Mouse (Mus musculus) brain, embryonic 14.5 days (tissue): ENCODE measurements around the gene Plbd1. TPM values are rescaled to one million over a fixed set of nuclear protein-coding genes. Genes with fewer than 3 reads are reported as not detected.
A peak's percentile ranks its signal among the peaks of the same experiment; 100 is the strongest.

Experiments used
- DNase-seq: peaks from one replicate; pipeline ENCODE4 v3.0.0-alpha.2; 2011; ENCODE audit warnings: low read depth
- CTCF ChIP-seq: fragments of 200-500 bp; IDR thresholded peaks from 2 replicates; pipeline ENCODE4 v1.5.1; 2012; ENCODE audit warnings: inconsistent platforms, mild to moderate bottlenecking, moderate library complexity, borderline replicate concordance; ENCODE audit not compliant: insufficient read depth, insufficient read length; ENCODE audit errors: extremely low read depth
- POLR2A ChIP-seq: fragments of 200-500 bp; IDR thresholded peaks from 2 replicates; pipeline ENCODE4 v1.6.1; 2012; ENCODE audit warnings: mild to moderate bottlenecking, inconsistent platforms, borderline replicate concordance; ENCODE audit not compliant: poor library complexity, insufficient read depth, insufficient read length, severe bottlenecking; ENCODE audit errors: extremely low read depth
- polyA plus RNA-seq: library from polyadenylated mRNA; depleted of rRNA; stranded (reverse); fragments of >200 nt; gene quantifications from 2 replicates; pipeline ENCODE4 v1.2.3, GENCODE M21; 2012

Gene Plbd1
- polyA plus RNA-seq, 1 experiment: 1.2 TPM

- TF ChIP-seq CTCF: no peak
- TF ChIP-seq POLR2A: no peak
- DNase-seq: no peak
Observed at GRCm38 (mm10) chr6:136668266-136668986, 6.7 kb upstream of the Plbd1 start.

GRCm38 (mm10) chr6:136662063-136662462 is 335 bp upstream of the Plbd1 start:
- DNase-seq: no peak
- TF ChIP-seq CTCF: no peak
- TF ChIP-seq POLR2A: no peak

- DNase-seq: no peak
- no peak for TF ChIP-seq CTCF
- no peak for TF ChIP-seq POLR2A
Observed at GRCm38 (mm10) chr6:136660831-136661705, 660 bp downstream of the Plbd1 start.

- TF ChIP-seq POLR2A (no peak), CTCF (no peak)
- no peak for DNase-seq
Observed at GRCm38 (mm10) chr6:136659226-136659625, 2.5 kb downstream of the Plbd1 start.

GRCm38 (mm10) chr6:136658303-136658702 is 3.4 kb downstream of the Plbd1 start:
- DNase-seq: no peak
- no peak for TF ChIP-seq CTCF
- no peak for TF ChIP-seq POLR2A

- DNase-seq: no peak
- no peak for TF ChIP-seq CTCF
Observed at GRCm38 (mm10) chr6:136655786-136656185, 5.9 kb downstream of the Plbd1 start.

GRCm38 (mm10) chr6:136654470-136654869 is 7.3 kb downstream of the Plbd1 start:
- DNase-seq: no peak
- no peak for TF ChIP-seq POLR2A
- TF ChIP-seq CTCF: no peak

GRCm38 (mm10) chr6:136653331-136653730 is 8.4 kb downstream of the Plbd1 start:
- no peak for DNase-seq
- no peak for TF ChIP-seq POLR2A
- no peak for TF ChIP-seq CTCF

- no peak for DNase-seq
- TF ChIP-seq POLR2A (no peak), CTCF (no peak)
Observed at GRCm38 (mm10) chr6:136650664-136651063, 11.1 kb downstream of the Plbd1 start.

GRCm38 (mm10) chr6:136647455-136647861 is 14.3 kb downstream of the Plbd1 start:
- TF ChIP-seq POLR2A (no peak), CTCF (no peak)

GRCm38 (mm10) chr6:136646207-136646606 is 15.5 kb downstream of the Plbd1 start:
- TF ChIP-seq POLR2A (no peak), CTCF (no peak)
- DNase-seq: peak; percentile 59

More at GRCm38 (mm10) chr6:136647455-136647861, 14.3 kb downstream of the Plbd1 start:
- no peak for DNase-seq
